Mouse (Mus musculus) limb, embryonic 10.5 days (tissue): ENCODE data around the gene Ube2l3. TPM values are rescaled to one million over a fixed set of nuclear protein-coding genes. Genes with fewer than 3 reads are reported as not detected.

Source experiments
- DNase-seq: peaks from one replicate; pipeline ENCODE4 v3.0.0-alpha.2; 2017; ENCODE audit warnings: low spot score
- H3K27ac ChIP-seq: fragments of 300-500 bp; sonication (generic); 2 replicates; pipeline ENCODE4 v1.5.1; 2016; ENCODE audit warnings: mild to moderate bottlenecking
- H3K27me3 ChIP-seq: fragments of 300-500 bp; sonication (generic); 2 replicates; pipeline ENCODE4 v1.6.1; 2016; ENCODE audit warnings: low read depth, mild to moderate bottlenecking; ENCODE audit not compliant: poor library complexity, severe bottlenecking
- H3K36me3 ChIP-seq: fragments of 300-500 bp; sonication (generic); 2 replicates; pipeline ENCODE4 v1.6.1; 2016; ENCODE audit warnings: mild to moderate bottlenecking, moderate library complexity
- H3K4me1 ChIP-seq: fragments of 300-500 bp; sonication (generic); 2 replicates; pipeline ENCODE4 v1.6.1; 2016
- H3K4me3 ChIP-seq: fragments of 300-500 bp; sonication (generic); 2 replicates; pipeline ENCODE4 v1.5.1; 2016; ENCODE audit warnings: mild to moderate bottlenecking, moderate library complexity
- H3K9me3 ChIP-seq: fragments of 300-500 bp; sonication (generic); replicated peaks from 2 replicates; pipeline ENCODE4 v1.6.1; 2016; ENCODE audit warnings: mild to moderate bottlenecking
- WGBS: fragments of 180-500 bp; shearing (Covaris S2); methylation state at CpG from one replicate; pipeline ENCODE4 v1.1.7; 2016; 5-methylcytosine and 5-hydroxymethylcytosine counted together
- polyA plus RNA-seq: library from polyadenylated mRNA; unstranded; fragments of >200 nt; fragmentation: Nextera tagmentation; extraction: Ambion mirVana; gene quantifications from 2 replicates; pipeline ENCODE4 v1.2.1, GENCODE M21; 2016

Ube2l3 gene
- polyA plus RNA-seq, 1 experiment from 2014 or later = 432 TPM

DNA sequence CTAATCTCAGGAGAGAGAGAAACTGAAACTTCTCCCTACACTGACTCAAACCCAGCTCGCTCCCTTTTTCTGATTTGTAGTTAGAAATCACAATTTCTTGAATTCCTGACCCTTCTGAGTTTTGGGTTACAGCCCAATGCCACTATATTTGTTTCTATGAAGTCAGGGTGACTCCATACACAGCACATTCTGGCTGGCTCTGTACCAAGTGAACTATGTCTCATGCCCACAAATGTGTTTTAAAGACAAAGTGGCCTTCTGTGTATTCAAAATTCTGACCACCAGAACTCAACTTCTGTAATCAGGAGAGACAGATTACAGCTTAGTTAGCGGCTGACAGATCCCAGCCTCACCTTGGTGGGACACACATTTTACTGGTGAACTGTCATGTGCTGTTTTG, 48.1 kb downstream of the Ube2l3 start:
- peaks cover 89% of the 10 kb centered on the region for H3K36me3 ChIP-seq
- no peak for DNase-seq
- H3K27ac ChIP-seq = no peak overlapping the region
- no peak overlapping the region for H3K4me3 ChIP-seq
- WGBS = 93% methylated on average over 2 of the region's 2 CpGs
- no peaks in the 10 kb centered on the region for H3K27me3 ChIP-seq
- no peaks in the 10 kb centered on the region for H3K4me1 ChIP-seq
- H3K9me3 ChIP-seq = no peaks in the 10 kb centered on the region

GRCm38 (mm10) chr16:17151874-17152273, 50.6 kb downstream of the Ube2l3 start:
- Histone ChIP-seq H3K9me3 (no peaks in the 10 kb centered on the region), H3K4me1 (peaks cover 15% of the 10 kb centered on the region), H3K27ac (no peak overlapping the region), H3K27me3 (peaks cover 18% of the 10 kb centered on the region), H3K36me3 (peaks cover 64% of the 10 kb centered on the region), H3K4me3 (no peak overlapping the region)
- 98% methylated on average over 4 of the region's 4 CpGs for WGBS
- no peak for DNase-seq

DNA sequence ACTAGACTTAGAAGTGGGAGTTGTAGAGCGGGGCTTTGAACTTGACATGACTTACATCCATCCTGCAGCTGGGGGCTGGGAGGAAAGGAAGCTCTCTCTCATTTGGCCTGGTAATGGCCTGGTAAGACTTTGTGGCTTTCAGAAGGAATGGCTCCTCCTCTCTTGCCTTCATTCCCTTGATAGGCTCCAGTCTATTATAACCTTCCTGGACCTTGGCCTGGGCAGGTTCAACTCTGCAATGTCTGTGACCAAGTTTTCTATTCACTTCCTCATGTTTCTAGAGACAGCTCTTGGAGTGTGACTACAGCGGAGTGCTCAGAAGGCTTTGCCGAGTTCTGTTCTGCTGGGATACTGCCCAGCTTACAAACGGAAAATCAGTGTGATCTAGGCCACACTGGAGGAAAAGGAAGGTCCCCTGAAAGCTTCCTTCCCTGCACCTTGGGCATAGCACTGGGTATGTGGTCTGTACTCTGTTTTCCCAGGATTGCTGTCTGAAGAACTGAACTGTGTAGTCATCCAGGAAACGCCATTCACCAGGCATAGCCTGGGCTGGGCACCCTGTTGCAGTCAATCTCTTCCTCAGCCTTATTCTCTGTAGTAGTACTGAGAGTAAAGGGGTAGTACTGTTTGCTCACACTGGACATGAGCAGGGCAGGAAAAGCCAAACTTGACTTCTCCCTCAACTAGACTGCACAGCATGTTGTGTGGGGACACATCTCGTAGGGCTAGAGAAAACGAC, 51.8 kb downstream of the Ube2l3 start:
- no peak overlapping the region for H3K27ac ChIP-seq
- peaks cover 52% of the 10 kb centered on the region for H3K36me3 ChIP-seq
- no peaks in the 10 kb centered on the region for H3K9me3 ChIP-seq
- peaks cover 15% of the 10 kb centered on the region for H3K4me1 ChIP-seq
- 86% methylated on average over 7 of the region's 7 CpGs for WGBS
- no peak overlapping the region for H3K4me3 ChIP-seq
- DNase-seq = no peak
- H3K27me3 ChIP-seq = peaks cover 18% of the 10 kb centered on the region

DNA sequence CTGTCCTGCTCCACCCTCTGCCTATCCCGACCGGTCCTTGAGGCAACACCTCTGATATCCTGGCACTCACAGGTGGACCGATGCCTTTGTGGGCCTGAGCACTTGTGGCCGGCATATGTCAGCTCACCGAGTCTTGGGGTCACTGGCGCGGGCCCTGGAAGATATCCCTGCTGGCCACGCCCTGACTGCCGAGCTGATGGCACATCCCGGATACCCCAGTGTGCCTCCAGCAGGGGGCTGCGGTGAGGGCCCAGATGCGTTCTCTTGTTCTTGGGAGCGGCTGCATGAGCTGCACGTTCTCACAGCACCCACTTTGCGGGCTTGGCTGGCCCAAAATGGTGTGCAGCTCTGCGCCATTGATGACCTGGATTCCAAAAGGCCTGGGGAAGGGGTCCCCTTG, 54.4 kb downstream of the Ube2l3 start:
- peak overlapping the region; percentile 63 for H3K4me3 ChIP-seq
- peaks cover 20% of the 10 kb centered on the region for H3K4me1 ChIP-seq
- H3K36me3 ChIP-seq = peaks cover 28% of the 10 kb centered on the region
- no peak overlapping the region for H3K27ac ChIP-seq
- DNase-seq = peak; percentile 59
- peaks cover 18% of the 10 kb centered on the region for H3K27me3 ChIP-seq
- no peaks in the 10 kb centered on the region for H3K9me3 ChIP-seq
- whole genome bisulfite sequencing = 6% methylated on average over 16 of the region's 16 CpGs

- Histone ChIP-seq H3K4me1 (peaks cover 20% of the 10 kb centered on the region), H3K9me3 (no peaks in the 10 kb centered on the region), H3K4me3 (peak overlapping the region; percentile 63), H3K27ac (peak overlapping the region; percentile 66), H3K36me3 (peaks cover 22% of the 10 kb centered on the region), H3K27me3 (peaks cover 18% of the 10 kb centered on the region)
- 1% methylated on average over 41 of the region's 41 CpGs for WGBS
- peak; percentile 54 for DNase-seq
These were observed 55.0 kb downstream of the Ube2l3 start for GRCm38 (mm10) chr16:17147391-17147929.

- Histone ChIP-seq H3K9me3 (no peaks in the 10 kb centered on the region), H3K27ac (peak within 1 kb of the TSS; percentile 66), H3K36me3 (peaks cover 15% of the 10 kb centered on the region), H3K4me1 (peaks cover 20% of the 10 kb centered on the region), H3K27me3 (peaks cover 18% of the 10 kb centered on the region), H3K4me3 (peak within 1 kb of the TSS; percentile 63)
- DNase-seq = peak; percentile 89
- WGBS = under 1% methylated on average over 34 of the region's 34 CpGs
These were observed 55.6 kb downstream of the Ube2l3 start, which contains the start of gene Ccdc116 for GRCm38 (mm10) chr16:17146772-17147235. Ccdc116 (minus strand) TSS chr16:17147229.

- no peak within 1 kb of the TSS for H3K27ac ChIP-seq
- H3K27me3 ChIP-seq = peaks cover 18% of the 10 kb centered on the region
- H3K4me1 ChIP-seq = peaks cover 25% of the 10 kb centered on the region
- no peaks in the 10 kb centered on the region for H3K36me3 ChIP-seq
- no peak within 1 kb of the TSS for H3K4me3 ChIP-seq
- H3K9me3 ChIP-seq = no peaks in the 10 kb centered on the region
- WGBS = 16% methylated on average over 7 of the region's 7 CpGs
- no peak for DNase-seq
These were observed 58.1 kb downstream of the Ube2l3 start, which contains the start of gene Ydjc for GRCm38 (mm10) chr16:17144339-17144738. Ydjc (plus strand) TSS chr16:17144621.

GRCm38 (mm10) chr16:17137355-17137754, 65.1 kb downstream of the Ube2l3 start:
- WGBS = 84% methylated on average over 15 of the region's 15 CpGs
- DNase-seq = no peak
- no peak overlapping the region for H3K4me3 ChIP-seq
- no peak overlapping the region for H3K27ac ChIP-seq
- no peaks in the 10 kb centered on the region for H3K27me3 ChIP-seq
- no peaks in the 10 kb centered on the region for H3K36me3 ChIP-seq
- no peaks in the 10 kb centered on the region for H3K9me3 ChIP-seq
- H3K4me1 ChIP-seq = peaks cover 13% of the 10 kb centered on the region

- Histone ChIP-seq H3K36me3 (peaks cover 14% of the 10 kb centered on the region), H3K9me3 (no peaks in the 10 kb centered on the region), H3K4me1 (peaks cover 26% of the 10 kb centered on the region), H3K4me3 (peak overlapping the region; percentile 76), H3K27me3 (no peaks in the 10 kb centered on the region), H3K27ac (peak overlapping the region; percentile 89)
- DNase-seq = peak; percentile 47
- 58% methylated on average over 7 of the region's 7 CpGs for WGBS
These were observed 69.6 kb downstream of the Ube2l3 start for GRCm38 (mm10) chr16:17132906-17133200.

DNA sequence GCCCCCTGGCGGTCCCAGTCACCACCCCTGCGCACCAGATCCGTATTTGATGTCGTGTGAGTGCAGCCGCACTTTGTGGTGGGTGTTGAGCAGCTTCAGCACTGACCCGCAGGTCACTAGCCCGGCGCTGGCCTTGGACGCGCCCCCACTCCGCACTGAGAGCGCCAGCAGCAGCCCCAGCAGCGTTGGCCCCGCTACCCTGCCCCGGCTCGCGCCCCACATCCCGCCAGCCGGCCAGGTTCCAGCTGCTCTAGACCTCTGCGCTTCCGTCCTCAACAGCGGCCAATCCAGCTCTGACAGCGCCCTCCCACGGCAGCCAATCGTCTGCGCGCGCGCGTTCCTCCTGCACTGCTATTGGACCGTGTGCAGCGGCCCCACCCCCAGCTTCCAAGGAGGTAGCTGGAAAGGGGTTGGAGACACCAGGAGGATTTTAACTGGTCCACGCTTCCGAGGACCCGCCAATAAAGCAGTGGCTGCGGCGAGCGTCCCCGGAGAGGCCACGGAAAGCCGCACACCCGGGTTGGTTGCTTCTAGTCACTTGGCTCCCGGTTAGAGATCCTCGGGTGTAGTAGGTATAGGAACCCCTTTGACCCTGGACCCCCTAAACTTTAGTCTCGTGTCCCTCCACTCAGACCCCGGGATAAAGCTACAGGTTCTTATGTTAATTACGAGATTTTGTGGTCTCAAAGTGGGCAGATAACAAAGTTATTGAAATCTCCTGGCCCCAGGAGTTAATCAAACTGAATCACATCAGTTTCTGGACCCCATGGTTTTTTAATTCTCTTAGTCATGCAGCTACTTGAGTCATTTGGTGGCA, 70.2 kb downstream of the Ube2l3 start, which contains the start of gene Sdf2l1:
Sdf2l1 (minus strand) TSS at position 295 of the 817 bp plus-strand sequence.
- peak within 1 kb of the TSS; percentile 76 for H3K4me3 ChIP-seq
- H3K4me1 ChIP-seq = peaks cover 26% of the 10 kb centered on the region
- H3K36me3 ChIP-seq = peaks cover 14% of the 10 kb centered on the region
- peak within 1 kb of the TSS; percentile 89 for H3K27ac ChIP-seq
- DNase-seq = peak; percentile 98
- under 1% methylated on average over 47 of the region's 47 CpGs for WGBS
- H3K27me3 ChIP-seq = no peaks in the 10 kb centered on the region
- no peaks in the 10 kb centered on the region for H3K9me3 ChIP-seq

GRCm38 (mm10) chr16:17131191-17132088, 71.0 kb downstream of the Ube2l3 start:
- peak; percentile 63 for DNase-seq
- WGBS = 4% methylated on average over 43 of the region's 43 CpGs

DNA sequence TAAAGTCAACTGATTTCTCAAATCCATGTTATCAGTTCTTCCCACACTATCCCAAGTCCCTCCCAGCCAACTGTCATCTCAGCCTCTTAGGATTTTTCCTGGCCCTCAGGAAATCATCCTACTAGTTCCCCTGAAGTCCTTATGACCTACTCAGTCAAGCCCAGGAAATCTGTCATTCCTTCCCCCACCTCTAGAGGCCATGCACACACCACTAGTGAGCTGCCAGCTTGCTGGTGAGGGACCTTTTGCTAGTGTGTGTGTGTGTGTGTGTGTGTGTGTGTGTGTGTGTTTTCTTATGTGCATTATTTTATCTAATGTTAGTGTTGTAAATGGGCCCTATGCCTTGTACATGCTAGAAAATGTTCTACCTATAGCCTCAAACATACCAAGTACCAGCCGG, 75.2 kb downstream of the Ube2l3 start:
- DNase-seq = peak; percentile 40
- Histone ChIP-seq H3K4me3 (no peak overlapping the region), H3K4me1 (peaks cover 46% of the 10 kb centered on the region), H3K27me3 (no peaks in the 10 kb centered on the region), H3K36me3 (peaks cover 28% of the 10 kb centered on the region), H3K27ac (no peak overlapping the region), H3K9me3 (no peaks in the 10 kb centered on the region)
- 100% methylated on average over 1 of the region's 1 CpGs for WGBS

More at GRCm38 (mm10) chr16:17131191-17132088, 71.0 kb downstream of the Ube2l3 start:
- peak overlapping the region; percentile 89 for H3K27ac ChIP-seq
- peak overlapping the region; percentile 76 for H3K4me3 ChIP-seq
- no peaks in the 10 kb centered on the region for H3K27me3 ChIP-seq
- peaks cover 26% of the 10 kb centered on the region for H3K4me1 ChIP-seq
- H3K36me3 ChIP-seq = peaks cover 14% of the 10 kb centered on the region
- H3K9me3 ChIP-seq = no peaks in the 10 kb centered on the region
